Mouse (Mus musculus): Measurements from ENCODE around the gene Gm44805.

Gm44805 gene

DNA sequence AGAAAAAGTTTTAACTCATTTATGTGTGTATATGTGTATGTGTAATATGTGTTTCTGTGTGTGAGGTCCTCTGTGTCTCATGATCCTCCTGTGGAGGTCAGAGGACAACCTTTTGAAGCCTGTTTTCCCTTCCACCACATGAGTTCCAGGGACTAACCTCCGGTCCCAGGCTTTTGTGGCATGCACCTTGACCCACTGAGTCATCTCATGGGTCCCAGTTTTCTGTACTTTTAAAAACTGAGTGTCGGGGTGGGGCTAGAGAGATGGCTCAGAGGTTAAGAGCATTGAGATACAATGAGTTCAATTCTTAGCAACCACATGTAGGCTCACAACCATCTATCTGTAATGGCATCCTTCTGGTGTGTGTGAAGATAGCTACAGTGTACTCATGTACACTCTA is 521 bp downstream of the Gm44805 start:
- in situ Hi-C loops (cut with MboI) = no loop called here

DNA sequence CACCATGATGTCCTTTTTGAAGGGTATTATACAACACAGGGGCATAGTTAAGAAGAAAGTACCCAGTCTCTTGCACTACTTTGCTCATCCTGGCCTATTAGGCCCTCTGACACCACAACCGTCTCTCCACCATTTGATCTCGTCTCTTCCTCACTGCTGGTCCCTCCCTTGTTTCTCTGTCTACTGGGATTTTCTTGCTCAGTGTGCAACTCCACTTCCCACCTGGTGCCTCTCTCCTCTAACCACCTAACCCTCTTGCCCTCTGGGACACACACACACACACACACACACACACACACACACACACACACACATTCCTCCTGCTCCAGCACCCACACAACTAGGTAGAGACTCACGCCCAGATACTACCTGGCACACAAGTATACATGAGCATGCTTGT is 2.3 kb downstream of the Gm44805 start:
- in situ Hi-C loops (cut with MboI) = no loop called here

GRCm38 (mm10) chr7:19677872-19678271 is 3.4 kb downstream of the Gm44805 start, which contains the start of gene Apoc2:
Apoc2 (minus strand) TSS chr7:19677941.
- in situ Hi-C loops (cut with MboI) = no loop called here

DNA sequence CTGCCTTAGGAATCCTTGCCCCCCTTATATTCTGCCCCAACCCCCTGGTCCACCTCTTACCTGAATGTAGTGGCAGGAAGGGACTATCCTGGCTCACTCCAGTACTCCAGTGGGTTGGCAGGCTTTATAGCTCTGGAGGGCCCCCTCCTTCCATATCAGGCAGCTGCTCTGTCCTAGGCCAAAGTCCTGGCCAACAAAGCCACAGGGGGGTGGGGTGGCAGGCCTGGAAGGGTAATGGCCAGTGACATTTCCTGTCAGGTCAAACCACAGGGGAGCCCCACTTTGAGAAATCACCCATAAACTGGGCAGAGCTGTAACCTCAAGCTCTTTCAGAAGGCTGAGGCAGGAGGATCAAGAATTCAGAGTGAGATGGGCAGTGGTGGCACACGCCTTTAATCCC is 4.6 kb downstream of the Gm44805 start:
- in situ Hi-C loops (cut with MboI) = no loop called here

GRCm38 (mm10) chr7:19675824-19676223 is 5.4 kb downstream of the Gm44805 start:
- in situ Hi-C loops (cut with MboI) = no loop called here

GRCm38 (mm10) chr7:19673083-19673699 is 8.0 kb downstream of the Gm44805 start:
- in situ Hi-C loops (cut with MboI) = no loop called here

DNA sequence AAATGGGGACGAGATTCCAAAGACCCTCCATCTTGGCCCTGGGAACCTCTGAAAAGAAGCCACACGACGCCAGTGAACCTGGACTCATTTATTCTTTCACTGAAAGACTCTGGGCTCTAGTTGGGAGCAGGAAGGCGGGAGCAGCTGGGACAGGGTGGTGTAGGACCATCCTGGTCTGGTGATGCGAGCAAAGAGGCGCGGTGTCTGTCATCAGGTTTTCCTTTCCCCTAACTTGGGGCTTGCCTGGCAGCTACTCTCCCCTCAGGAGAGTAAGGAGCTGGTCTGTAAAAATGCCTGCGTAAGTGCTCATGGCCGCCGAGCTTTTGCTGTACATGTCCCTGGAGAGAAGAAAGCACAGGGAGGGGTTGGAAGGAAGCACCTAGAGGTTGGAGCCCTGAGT is 9.7 kb downstream of the Gm44805 start:
- in situ Hi-C loops (cut with MboI) = no loop called here

DNA sequence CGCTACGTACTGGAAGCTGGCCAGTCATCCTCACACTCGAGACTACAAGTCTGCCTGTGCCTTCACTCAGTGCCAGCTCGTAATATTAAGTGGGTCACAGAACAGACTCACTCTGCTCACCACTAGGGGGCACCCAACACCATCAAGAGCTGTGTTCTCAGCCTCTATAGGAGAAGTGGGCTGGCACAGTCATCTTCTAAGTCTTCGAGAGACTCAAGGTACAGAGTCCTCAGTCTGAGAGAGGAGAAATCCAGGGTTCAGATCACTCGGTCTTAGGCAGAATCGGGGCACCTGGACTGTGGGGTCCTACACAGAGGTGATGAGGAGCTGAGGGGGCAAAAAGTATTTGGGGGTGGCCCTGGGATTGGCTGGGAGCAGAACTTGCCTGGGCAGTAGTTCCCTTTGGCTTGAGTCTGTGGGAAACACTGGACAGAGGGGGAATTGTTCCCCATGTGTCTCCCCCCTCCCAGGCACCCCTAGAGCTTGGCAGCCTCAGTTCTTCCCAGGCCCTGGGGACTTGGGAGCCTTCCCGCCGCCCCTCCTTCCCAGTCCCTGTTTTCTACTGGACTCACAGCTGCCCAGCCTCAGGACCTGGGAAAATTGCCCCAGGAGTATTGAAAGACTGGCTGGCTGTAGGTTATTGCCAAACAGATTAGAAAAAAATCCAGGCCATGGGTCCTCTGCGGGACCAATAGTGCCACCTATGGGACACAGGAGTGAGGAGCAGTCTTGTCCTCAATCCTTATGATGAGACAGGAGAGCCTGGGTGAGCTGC is 12.1 kb downstream of the Gm44805 start:
- in situ Hi-C loops (cut with MboI) = loop anchor here (5.0 kb wide), 1 partner anchor 43 kb away; no protein-coding TSS in a partner anchor

DNA sequence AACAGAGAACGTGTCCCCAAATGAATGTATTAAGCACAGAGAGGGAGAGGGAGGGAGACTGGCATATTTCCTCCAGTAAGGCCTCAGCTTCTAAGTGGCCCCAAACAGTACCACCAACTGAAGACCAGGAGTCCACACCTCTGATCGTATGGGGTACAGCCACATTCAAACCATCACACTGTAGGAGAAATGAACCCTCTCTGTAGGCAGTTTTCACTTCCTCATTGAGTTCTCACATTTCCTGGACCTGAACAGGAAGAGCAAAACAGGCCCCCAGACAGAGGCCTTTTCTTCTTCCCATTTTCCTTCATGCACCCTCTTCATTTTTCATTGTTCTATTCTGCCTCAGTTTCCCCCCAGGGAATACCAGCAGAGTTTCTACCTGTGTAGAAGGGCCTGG is 13.8 kb downstream of the Gm44805 start:
- in situ Hi-C loops (cut with MboI) = loop anchor here (5.0 kb wide), 1 partner anchor 45 kb away; no protein-coding TSS in a partner anchor

- in situ Hi-C loops (cut with MboI) = loop anchor here (5.0 kb wide), 1 partner anchor 46 kb away; no protein-coding TSS in a partner anchor
These were observed 14.5 kb downstream of the Gm44805 start for GRCm38 (mm10) chr7:19666750-19667149.

GRCm38 (mm10) chr7:19664955-19665841 is 16.0 kb downstream of the Gm44805 start, which contains the start of gene Clptm1:
Clptm1 (minus strand) TSS chr7:19665033.
- in situ Hi-C loops (cut with MboI) = loop anchor here (5.0 kb wide), 2 partner anchors 47 to 48 kb away; no protein-coding TSS in a partner anchor

- in situ Hi-C loops (cut with MboI) = loop anchor here (5.0 kb wide), 1 partner anchor 47 kb away; no protein-coding TSS in a partner anchor
These were observed 16.7 kb downstream of the Gm44805 start for GRCm38 (mm10) chr7:19664455-19664954.

GRCm38 (mm10) chr7:19663940-19664339 is 17.3 kb downstream of the Gm44805 start:
- in situ Hi-C loops (cut with MboI) = loop anchor here (5.0 kb wide), 1 partner anchor 47 kb away; no protein-coding TSS in a partner anchor

- in situ Hi-C loops (cut with MboI) = no loop called here
These were observed 28.6 kb downstream of the Gm44805 start for GRCm38 (mm10) chr7:19652614-19653013.

DNA sequence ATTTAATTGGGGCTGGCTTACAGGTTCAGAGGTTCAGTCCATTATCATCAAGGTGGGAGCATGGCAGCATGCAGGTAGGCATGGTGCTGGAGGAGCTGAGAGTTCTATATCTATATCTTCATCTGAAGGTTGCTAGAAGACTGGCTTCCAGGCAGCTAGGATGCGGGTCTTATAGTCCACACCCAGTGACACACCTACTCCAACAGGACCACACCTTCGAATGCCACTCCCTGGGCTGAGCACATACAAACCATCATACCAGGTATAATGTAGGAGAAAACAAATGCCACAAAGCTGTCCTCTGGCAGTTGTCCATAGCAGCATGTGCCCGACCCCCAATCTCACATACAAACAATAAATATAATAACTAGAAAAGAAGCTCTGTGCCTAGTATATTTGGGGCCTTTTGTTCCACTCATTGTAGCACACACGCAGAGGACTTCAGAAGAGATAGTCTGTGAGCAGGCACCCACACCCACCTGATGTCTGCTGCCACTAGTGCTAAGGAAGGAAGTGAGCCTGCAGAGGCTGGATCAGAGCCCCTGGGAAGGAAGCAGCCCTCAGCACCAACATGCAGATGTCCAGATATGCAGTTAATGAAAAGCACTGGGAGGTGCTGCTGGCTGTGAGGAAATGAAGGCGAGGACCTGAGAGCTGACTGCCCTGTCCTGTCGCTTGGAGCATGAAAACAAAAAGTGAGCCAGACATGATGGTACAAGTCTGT is 30.0 kb downstream of the Gm44805 start:
- in situ Hi-C loops (cut with MboI) = no loop called here

DNA sequence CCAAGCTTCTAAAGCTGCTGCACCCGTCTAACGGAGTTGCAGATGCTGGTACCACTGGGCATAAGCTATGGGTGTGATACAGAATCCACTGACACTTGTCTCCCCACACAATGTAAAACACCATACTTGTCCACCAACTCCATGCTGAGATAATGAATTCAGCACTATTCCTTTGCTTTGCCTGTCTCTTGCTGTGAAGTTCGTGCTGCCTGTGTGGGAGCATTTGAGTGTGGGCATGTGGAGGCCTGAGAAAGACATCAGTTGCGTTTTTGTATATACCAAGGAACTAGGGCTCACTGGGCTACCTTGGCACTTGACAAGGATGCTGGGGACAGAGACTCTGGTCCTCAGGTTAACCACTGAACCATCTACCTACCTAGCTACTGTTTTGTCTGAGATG is 40.0 kb downstream of the Gm44805 start:
- in situ Hi-C loops (cut with MboI) = no loop called here

DNA sequence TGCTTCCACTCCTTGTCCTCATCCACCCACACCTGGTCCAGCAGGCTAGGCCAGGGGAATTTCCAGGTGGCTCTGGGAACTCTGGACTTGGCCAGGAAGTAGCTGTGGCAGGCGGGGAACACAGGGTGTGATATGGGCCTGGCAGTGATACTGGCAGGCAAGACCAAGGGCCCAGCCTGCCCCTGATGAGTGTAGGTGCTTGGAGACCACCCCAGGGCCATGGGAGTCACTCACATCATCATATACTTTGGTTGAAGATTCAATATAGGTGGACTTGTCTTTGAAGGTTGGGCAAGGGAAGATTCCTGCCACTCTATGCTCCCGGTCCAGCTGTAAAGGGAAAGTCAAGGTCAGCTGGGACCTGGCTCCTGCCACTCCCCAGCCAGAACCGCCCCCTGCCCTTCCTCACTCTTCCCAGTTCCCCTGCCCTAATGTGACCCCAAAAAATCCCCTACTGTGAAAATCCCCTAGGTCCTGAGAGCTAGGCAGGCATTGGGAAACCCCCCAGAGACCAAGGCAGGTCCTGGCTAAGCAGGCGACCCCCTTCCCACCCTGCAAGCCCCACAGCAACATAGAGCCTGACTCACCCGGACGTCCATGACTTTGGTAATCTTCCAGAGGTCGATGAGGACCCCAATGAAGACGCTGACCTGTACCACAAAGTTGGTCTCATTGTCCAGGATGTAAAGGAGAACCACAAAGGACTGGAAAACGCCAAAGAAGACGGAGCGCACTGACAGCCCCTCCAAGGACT is 46.0 kb downstream of the Gm44805 start:
- in situ Hi-C loops (cut with MboI) = no loop called here

- in situ Hi-C loops (cut with MboI) = no loop called here
These were observed 46.6 kb downstream of the Gm44805 start for GRCm38 (mm10) chr7:19634591-19634990.

- in situ Hi-C loops (cut with MboI) = no loop called here
These were observed 47.4 kb downstream of the Gm44805 start for GRCm38 (mm10) chr7:19633855-19634254.

GRCm38 (mm10) chr7:19633197-19633596 is 48.0 kb downstream of the Gm44805 start:
- in situ Hi-C loops (cut with MboI) = no loop called here

Measured in mature B cell (primary cell).